20 mouse cellular contexts compared by ENCODE assay signal in genomic region chr8:87647781-87648180, GRCm38 (mm10).
DNase-seq lines count a peak whose midpoint lies in the region; ATAC-seq lines count a peak whose summit lies in the region.
"Had no signal": no experiment of that assay in that cellular context is flagged by ENCODE, and none has a peak within 500 bp of the region (broad histone marks: within the 10 kb centered on the region; RNA-seq: fewer than 3 reads in every experiment).

No protein-coding gene starts in this region.

- peak; percentile 50; the same call in 1 of the 2 replicates for ATAC-seq in frontal cortex, adult (ENCODE audit: low TSS enrichment)
- ATAC-seq: forebrain, embryonic 15.5 days; intestine, postnatal 0 days; Patski had no signal

- DNase-seq in cerebellum, postnatal 10 days = peak; percentile 32 to 52
- no peak for DNase-seq in cerebellum, postnatal 4 days (ENCODE audit: low spot score in 2 of 2)
- DNase-seq in frontal cortex, postnatal 25 days (ENCODE audit: low spot score in 2 of 2) = no peak
- DNase-seq in ES-CJ7 (ENCODE audit: low read depth, low spot score) = peak; percentile 28
- DNase-seq in spleen, postnatal 14 days (ENCODE audit: low spot score in 2 of 2) = no peak
- DNase-seq: adrenal gland, postnatal 10 days; adrenal gland, postnatal 36 days; cerebellum, adult 11-12 months; cerebellum, adult 8-10 months; cerebellum, postnatal 14 days; gastrocnemius, adult 2 months; gastrocnemius, postnatal 25 days; heart, adult 18-20 months; heart, postnatal 10 days; heart, postnatal 36 days; kidney, adult 2 months had no signal

Comparison
In these comparisons a context has a peak if more than half of its experiments do, and no peak if none do; other contexts are left out.
1. DNase-seq: peak in cerebellum, postnatal 10 days (2 of 2) and ES-CJ7 (single experiment); none in cerebellum, postnatal 4 days (0 of 2), frontal cortex, postnatal 25 days (0 of 2) and spleen, postnatal 14 days (0 of 2).